Comparison of ENCODE assay signal across 1 mouse cellular context in genomic region chr13:55525733-55526553, GRCm38 (mm10).
TF ChIP-seq lines count a peak whose summit lies in the region.

No protein-coding gene starts in this region.

TF ChIP-seq in MEL, 35 proteins besides CTCF, POLR2A, EP300 and RAD21:
- TF ChIP-seq USF1 (IDR thresholded peaks at IDR 0.05; ENCODE audit: low read depth, low read length) (peak; percentile 53), MYB (IDR thresholded peaks at IDR 0.05; ENCODE audit: low read depth, low read length) (no peak)
